Mouse (Mus musculus) thymus, adult 2 months (tissue): Measurements from ENCODE around the gene Tbx21.

ENCODE experiments used
- CTCF ChIP-seq: fragments of 200-500 bp; IDR thresholded peaks from 2 replicates; pipeline ENCODE4 v1.5.1; 2012; ENCODE audit warnings: mild to moderate bottlenecking, control low read depth, low read length, moderate library complexity, borderline replicate concordance; ENCODE audit not compliant: control insufficient read depth, poor library complexity, insufficient read depth; ENCODE audit errors: extremely low read depth
- POLR2A ChIP-seq: fragments of 200-500 bp; IDR thresholded peaks from 2 replicates; pipeline ENCODE4 v1.6.1; 2012; ENCODE audit warnings: mild to moderate bottlenecking, low read length, control low read depth, moderate library complexity; ENCODE audit not compliant: control insufficient read depth, poor library complexity, insufficient read depth; ENCODE audit errors: extremely low read depth

- TF ChIP-seq POLR2A (no peak), CTCF (no peak)
Observed at GRCm38 (mm10) chr11:97084821-97085505, 30.2 kb downstream of the Tbx21 start.
